Mouse (Mus musculus) kidney, adult 2 months (tissue): ENCODE results near the gene Gzmk. TPM values are rescaled to one million over a fixed set of nuclear protein-coding genes. Genes with fewer than 3 reads are reported as not detected.

ENCODE experiments used
- DNase-seq: peaks from one replicate; pipeline ENCODE4 v3.0.0; 2021
- H3K27ac ChIP-seq: fragments of 200-500 bp; 2 replicates; pipeline ENCODE4 v1.5.1; 2012; ENCODE audit warnings: low read depth, low read length, control low read depth, inconsistent platforms; ENCODE audit not compliant: insufficient read depth
- H3K27me3 ChIP-seq: fragments of 200-500 bp; replicated peaks from 2 replicates; pipeline ENCODE4 v1.6.1; 2012; ENCODE audit warnings: mild to moderate bottlenecking, moderate library complexity, low read length, inconsistent platforms; ENCODE audit not compliant: control insufficient read depth, insufficient read depth
- H3K36me3 ChIP-seq: fragments of 200-500 bp; 2 replicates; pipeline ENCODE4 v1.6.1; 2012; ENCODE audit warnings: mild to moderate bottlenecking, moderate library complexity, low read length, inconsistent platforms; ENCODE audit not compliant: control insufficient read depth, insufficient read depth
- H3K4me1 ChIP-seq: fragments of 200-500 bp; 2 replicates; pipeline ENCODE4 v1.6.1; 2011; ENCODE audit warnings: low read length; ENCODE audit not compliant: control insufficient read depth, insufficient read depth
- H3K4me3 ChIP-seq: fragments of 200-500 bp; 2 replicates; pipeline ENCODE4 v1.5.1; 2011; ENCODE audit warnings: mild to moderate bottlenecking, low read depth, low read length, control low read depth; ENCODE audit not compliant: insufficient read depth
- CTCF ChIP-seq: fragments of 200-500 bp; conservative IDR thresholded peaks from 2 replicates; pipeline ENCODE4 v1.5.1; 2011; ENCODE audit warnings: low read depth, mild to moderate bottlenecking, control low read depth, low read length, moderate library complexity, mixed read lengths; ENCODE audit not compliant: insufficient read depth, insufficient read length
- POLR2A ChIP-seq: fragments of 200-500 bp; IDR thresholded peaks from one replicate; pipeline ENCODE4 v1.6.1; 2011; ENCODE audit warnings: low read depth, low read length, control low read depth
- WGBS: fragments of 180-500 bp; shearing (Covaris S2); methylation state at CpG from one replicate; pipeline ENCODE4 v1.1.7; 2018; 5-methylcytosine and 5-hydroxymethylcytosine counted together
- polyA plus RNA-seq: library from polyadenylated mRNA; depleted of rRNA; stranded (reverse); fragments of >200 nt; gene quantifications from 2 replicates; pipeline ENCODE4 v1.2.3, GENCODE M21; 2012

Gene Gzmk
- polyA plus RNA-seq, 1 experiment, result not detected

DNA sequence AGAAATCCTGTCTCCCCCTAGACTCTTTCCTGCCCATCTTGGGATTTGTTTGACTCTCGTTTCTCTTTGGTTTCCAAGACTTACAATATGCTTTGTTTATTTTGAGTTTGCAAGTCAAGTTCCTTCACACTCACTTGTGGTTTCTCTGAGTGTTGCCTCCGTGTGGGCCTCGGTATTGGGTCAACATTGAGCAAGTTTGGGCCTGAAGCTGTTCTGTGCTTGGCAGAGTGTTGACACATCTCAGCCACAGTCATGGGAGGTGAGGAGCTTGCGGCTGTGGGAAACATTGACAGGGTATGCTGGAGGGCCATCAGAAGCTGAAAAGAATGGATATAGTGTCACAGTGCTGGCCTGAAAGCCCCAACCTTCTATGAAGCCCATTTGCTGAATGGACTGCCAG, 1.4 kb upstream of the Gzmk start:
- H3K27ac ChIP-seq, result no peak overlapping the region
- DNase-seq, result no peak
- WGBS, result 83% methylated on average over 4 of the region's 4 CpGs

GRCm38 (mm10) chr13:113224105-113224504, 1.6 kb downstream of the Gzmk start:
- H3K36me3 ChIP-seq, result no peaks in the 10 kb centered on the region
- 30% methylated on average over 2 of the region's 2 CpGs for WGBS
- no peak overlapping the region for H3K4me3 ChIP-seq
- peak; percentile 91 for DNase-seq
- H3K27me3 ChIP-seq, result no peaks in the 10 kb centered on the region
- H3K4me1 ChIP-seq, result no peaks in the 10 kb centered on the region
- H3K27ac ChIP-seq, result peak overlapping the region; percentile 77
- TF ChIP-seq POLR2A, result no peak
- no peak for TF ChIP-seq CTCF

More for the DNA sequence above, 1.4 kb upstream of the Gzmk start:
- Histone ChIP-seq H3K4me1 (no peaks in the 10 kb centered on the region), H3K4me3 (no peak overlapping the region), H3K27me3 (no peaks in the 10 kb centered on the region), H3K36me3 (no peaks in the 10 kb centered on the region)
- no peak for TF ChIP-seq POLR2A
- no peak for TF ChIP-seq CTCF

- Histone ChIP-seq H3K4me3 (no peak overlapping the region), H3K36me3 (no peaks in the 10 kb centered on the region), H3K27me3 (no peaks in the 10 kb centered on the region), H3K4me1 (no peaks in the 10 kb centered on the region), H3K27ac (peak overlapping the region; percentile 26)
- no peak for DNase-seq
- WGBS, result 68% methylated on average over 6 of the region's 6 CpGs
- TF ChIP-seq POLR2A (no peak), CTCF (no peak)
Observed at GRCm38 (mm10) chr13:113221851-113222250, 3.9 kb downstream of the Gzmk start.

- TF ChIP-seq CTCF (no peak), POLR2A (no peak)
- Histone ChIP-seq H3K27ac (no peak overlapping the region), H3K36me3 (no peaks in the 10 kb centered on the region), H3K4me1 (no peaks in the 10 kb centered on the region), H3K4me3 (no peak overlapping the region), H3K27me3 (no peaks in the 10 kb centered on the region)
- WGBS, result 94% methylated on average over 3 of the region's 3 CpGs
- no peak for DNase-seq
Observed at GRCm38 (mm10) chr13:113213865-113214264, 11.8 kb downstream of the Gzmk start.

DNA sequence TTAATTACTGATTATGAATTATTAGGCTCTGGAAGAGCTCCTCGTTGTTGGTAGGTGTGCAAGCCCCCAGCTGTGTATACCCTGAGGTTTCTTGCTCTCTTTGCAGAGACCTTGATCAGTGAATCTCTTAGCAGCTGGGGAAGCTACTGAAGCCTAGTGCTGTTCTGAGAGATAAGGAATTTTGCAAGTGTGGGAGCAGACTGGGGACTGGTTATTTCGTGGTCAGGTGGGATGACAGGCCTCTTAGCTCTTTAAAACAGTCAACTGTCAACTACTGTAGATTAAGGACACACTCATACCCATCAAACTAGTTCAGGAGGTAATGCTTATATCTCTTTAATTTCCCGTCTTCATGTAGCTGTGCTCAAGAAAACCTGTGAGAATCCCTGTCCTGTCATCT, 13.3 kb downstream of the Gzmk start:
- TF ChIP-seq CTCF (no peak), POLR2A (no peak)
- 68% methylated on average over 3 of the region's 3 CpGs for WGBS
- no peaks in the 10 kb centered on the region for H3K36me3 ChIP-seq
- no peak for DNase-seq
- no peaks in the 10 kb centered on the region for H3K4me1 ChIP-seq
- no peak overlapping the region for H3K27ac ChIP-seq
- peak overlapping the region; percentile 17; the same call in 1 of the 2 replicates for H3K4me3 ChIP-seq
- H3K27me3 ChIP-seq, result no peaks in the 10 kb centered on the region

DNA sequence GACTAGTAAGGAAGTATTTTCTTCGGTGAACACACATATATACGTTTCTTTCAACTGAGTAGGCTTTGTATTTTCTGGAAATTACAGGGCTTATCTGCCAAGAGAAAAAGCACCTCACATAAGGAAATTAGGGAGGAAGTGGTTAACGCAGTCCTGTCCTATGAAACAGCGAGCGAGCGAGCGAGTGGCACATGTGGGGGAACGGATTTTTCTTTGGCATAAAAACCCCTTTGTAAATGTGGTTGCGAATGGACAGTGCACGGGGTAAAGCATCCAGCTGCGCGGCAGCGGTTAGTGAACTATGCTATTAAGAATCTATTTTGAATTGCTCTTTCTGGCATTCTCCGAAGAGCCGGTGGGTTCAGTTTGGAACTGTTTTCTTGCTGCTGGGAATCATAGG, 14.4 kb downstream of the Gzmk start:
- no peaks in the 10 kb centered on the region for H3K4me1 ChIP-seq
- no peak for TF ChIP-seq POLR2A

DNA sequence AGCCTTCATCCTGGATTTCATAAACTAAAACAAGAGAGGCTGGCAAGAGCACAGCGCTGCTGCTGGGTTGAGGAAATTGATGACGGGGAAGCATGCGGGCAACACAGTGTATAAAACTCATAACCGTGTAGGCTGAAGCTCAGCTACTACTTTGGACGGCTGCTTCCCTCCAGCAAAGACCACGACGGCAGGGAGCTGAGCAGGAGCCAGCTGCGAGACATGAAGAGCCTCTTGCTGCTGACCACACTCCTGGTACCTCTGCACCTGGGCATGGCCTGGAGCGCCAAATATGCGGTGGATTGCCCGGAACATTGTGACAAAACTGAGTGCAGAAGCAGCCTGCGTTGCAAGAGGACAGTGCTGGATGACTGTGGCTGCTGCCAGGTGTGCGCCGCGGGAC, 16.1 kb downstream of the Gzmk start, which contains the start of gene Esm1:
TSS of gene Esm1 (plus strand) at position 36 of the 400 bp plus-strand sequence.
- WGBS, result 34% methylated on average over 15 of the region's 15 CpGs
- peak within 1 kb of the TSS; percentile 33 for H3K4me3 ChIP-seq
- peak; percentile 51 for DNase-seq
- TF ChIP-seq POLR2A, result no peak
- no peak for TF ChIP-seq CTCF
- no peaks in the 10 kb centered on the region for H3K36me3 ChIP-seq
- H3K4me1 ChIP-seq, result no peaks in the 10 kb centered on the region
- H3K27me3 ChIP-seq, result no peaks in the 10 kb centered on the region
- peak within 1 kb of the TSS; percentile 5 for H3K27ac ChIP-seq

More for the DNA sequence above, 14.4 kb downstream of the Gzmk start:
- H3K27ac ChIP-seq, result peak overlapping the region; percentile 44; the same call in 1 of the 2 replicates
- WGBS, result 75% methylated on average over 15 of the region's 15 CpGs
- no peak for DNase-seq
- H3K27me3 ChIP-seq, result no peaks in the 10 kb centered on the region
- peak overlapping the region; percentile 39; the same call in 1 of the 2 replicates for H3K4me3 ChIP-seq
- H3K36me3 ChIP-seq, result no peaks in the 10 kb centered on the region
